Mouse (Mus musculus) heart, embryonic 13.5 days (tissue): ENCODE data around the gene Crybb1. TPM values are rescaled to one million over a fixed set of nuclear protein-coding genes. Genes with fewer than 3 reads are reported as not detected.
A peak's percentile ranks its signal among the peaks of the same experiment; 100 is the strongest.

ENCODE experiments used
- ATAC-seq: fragments of 200-750 bp; cut with Nextera tagmentation; 2 replicates; pipeline ENCODE4 v1.8.0; 2017; ENCODE audit warnings: moderate TSS enrichment; ENCODE audit not compliant: insufficient number of reproducible peaks, low FRiP score, low TSS enrichment; ENCODE audit errors: extremely low read depth
- H3K27ac ChIP-seq: fragments of 300-500 bp; sonication (generic); replicated peaks from 2 replicates; pipeline ENCODE4 v1.5.1; 2015; ENCODE audit warnings: moderate library complexity, mild to moderate bottlenecking, inconsistent platforms
- H3K27me3 ChIP-seq: fragments of 300-500 bp; sonication (generic); replicated peaks from 2 replicates; pipeline ENCODE4 v1.6.1; 2015; ENCODE audit warnings: mild to moderate bottlenecking, inconsistent platforms
- H3K36me3 ChIP-seq: fragments of 300-500 bp; sonication (generic); 2 replicates; pipeline ENCODE4 v1.6.1; 2015; ENCODE audit warnings: mild to moderate bottlenecking, inconsistent platforms
- H3K4me1 ChIP-seq: fragments of 300-500 bp; sonication (generic); 2 replicates; pipeline ENCODE4 v1.6.1; 2015; ENCODE audit warnings: inconsistent platforms
- H3K4me2 ChIP-seq: fragments of 300-500 bp; sonication (generic); 2 replicates; pipeline ENCODE4 v1.6.1; 2015; ENCODE audit warnings: inconsistent platforms, mild to moderate bottlenecking, moderate library complexity
- H3K4me3 ChIP-seq: fragments of 300-500 bp; sonication (generic); 2 replicates; pipeline ENCODE4 v1.5.1; 2015; ENCODE audit warnings: moderate library complexity, mild to moderate bottlenecking, inconsistent platforms
- H3K9ac ChIP-seq: fragments of 300-500 bp; sonication (generic); 2 replicates; pipeline ENCODE4 v1.6.1; 2015; ENCODE audit warnings: inconsistent platforms, mild to moderate bottlenecking, moderate library complexity
- H3K9me3 ChIP-seq: fragments of 300-500 bp; sonication (generic); 2 replicates; pipeline ENCODE4 v1.6.1; 2016; ENCODE audit warnings: inconsistent platforms
- WGBS: fragments of 180-500 bp; shearing (Covaris S2); methylation state at CpG from one replicate; pipeline ENCODE4 v1.1.7; 2015; ENCODE audit warnings: mixed read lengths; 5-methylcytosine and 5-hydroxymethylcytosine counted together
- polyA plus RNA-seq: library from polyadenylated mRNA; unstranded; fragments of >200 nt; fragmentation: Nextera tagmentation; extraction: Ambion mirVana; gene quantifications from 2 replicates; pipeline ENCODE4 v1.2.1, GENCODE M21; 2015

Crybb1 gene
- polyA plus RNA-seq, 1 experiment from 2014 or later = 2.2 TPM

DNA sequence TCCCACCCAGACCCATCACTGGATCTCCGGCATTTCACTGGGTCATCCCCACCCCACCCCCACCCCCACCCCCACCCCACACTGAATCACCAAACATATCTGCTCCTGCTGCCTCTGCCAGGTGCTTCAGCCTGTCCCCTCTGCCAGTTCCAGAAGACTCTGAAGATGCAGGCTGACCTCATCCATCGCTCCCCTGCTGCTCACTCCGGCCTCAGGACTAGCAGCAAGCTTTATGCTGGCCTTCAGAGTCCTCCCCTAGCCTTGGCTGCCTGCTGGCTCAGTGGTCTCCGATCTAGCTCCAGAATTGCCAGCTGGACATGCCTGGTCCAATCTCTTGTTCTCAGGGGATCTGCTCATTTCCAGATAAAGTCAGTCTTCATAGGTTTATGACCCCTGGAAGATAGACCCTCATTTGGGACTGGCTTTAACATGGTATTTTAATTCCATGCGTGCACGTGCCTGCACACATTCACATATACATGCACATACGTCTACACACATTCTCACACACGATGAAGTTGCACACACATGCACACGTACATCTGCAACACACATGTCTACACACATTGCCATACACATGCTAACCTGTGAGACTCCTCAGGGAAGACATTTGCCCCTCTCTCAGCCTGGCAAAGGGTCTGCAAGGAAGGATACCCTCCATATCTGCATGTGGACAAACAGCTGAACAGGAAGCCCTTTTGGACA, 17.6 kb upstream of the Crybb1 start:
- Histone ChIP-seq H3K4me2 (no peak overlapping the region), H3K36me3 (no peaks in the 10 kb centered on the region), H3K27ac (no peak overlapping the region), H3K27me3 (peaks cover 56% of the 10 kb centered on the region), H3K4me1 (no peaks in the 10 kb centered on the region), H3K4me3 (no peak overlapping the region), H3K9me3 (no peaks in the 10 kb centered on the region), H3K9ac (no peak overlapping the region)
- 48% methylated on average over 9 of the region's 9 CpGs for WGBS
- no peak for ATAC-seq

GRCm38 (mm10) chr5:112238781-112239482, 16.7 kb upstream of the Crybb1 start:
- no peaks in the 10 kb centered on the region for H3K36me3 ChIP-seq
- no peak for ATAC-seq
- H3K27ac ChIP-seq = no peak overlapping the region
- H3K9me3 ChIP-seq = no peaks in the 10 kb centered on the region
- peaks cover 3% of the 10 kb centered on the region for H3K4me1 ChIP-seq
- no peak overlapping the region for H3K4me3 ChIP-seq
- no peak overlapping the region for H3K9ac ChIP-seq
- peaks cover 55% of the 10 kb centered on the region for H3K27me3 ChIP-seq
- 57% methylated on average over 3 of the region's 3 CpGs for WGBS
- no peak overlapping the region for H3K4me2 ChIP-seq

- H3K36me3 ChIP-seq = no peaks in the 10 kb centered on the region
- H3K4me1 ChIP-seq = peaks cover 19% of the 10 kb centered on the region
- no peaks in the 10 kb centered on the region for H3K9me3 ChIP-seq
- no peak overlapping the region for H3K9ac ChIP-seq
- no peak overlapping the region for H3K4me3 ChIP-seq
- peak overlapping the region; percentile 48 for H3K4me2 ChIP-seq
- 1% methylated on average over 10 of the region's 10 CpGs for WGBS
- peaks cover 47% of the 10 kb centered on the region for H3K27me3 ChIP-seq
- no peak overlapping the region for H3K27ac ChIP-seq
- no peak for ATAC-seq
Measured at GRCm38 (mm10) chr5:112240761-112241160, 14.9 kb upstream of the Crybb1 start.

GRCm38 (mm10) chr5:112241849-112242248, 13.8 kb upstream of the Crybb1 start:
- no peaks in the 10 kb centered on the region for H3K9me3 ChIP-seq
- no peak overlapping the region for H3K9ac ChIP-seq
- no peak overlapping the region for H3K4me3 ChIP-seq
- H3K27me3 ChIP-seq = peaks cover 42% of the 10 kb centered on the region
- ATAC-seq = no peak
- no peak overlapping the region for H3K4me2 ChIP-seq
- H3K27ac ChIP-seq = no peak overlapping the region
- H3K36me3 ChIP-seq = no peaks in the 10 kb centered on the region
- peaks cover 19% of the 10 kb centered on the region for H3K4me1 ChIP-seq
- 76% methylated on average over 2 of the region's 2 CpGs for WGBS

DNA sequence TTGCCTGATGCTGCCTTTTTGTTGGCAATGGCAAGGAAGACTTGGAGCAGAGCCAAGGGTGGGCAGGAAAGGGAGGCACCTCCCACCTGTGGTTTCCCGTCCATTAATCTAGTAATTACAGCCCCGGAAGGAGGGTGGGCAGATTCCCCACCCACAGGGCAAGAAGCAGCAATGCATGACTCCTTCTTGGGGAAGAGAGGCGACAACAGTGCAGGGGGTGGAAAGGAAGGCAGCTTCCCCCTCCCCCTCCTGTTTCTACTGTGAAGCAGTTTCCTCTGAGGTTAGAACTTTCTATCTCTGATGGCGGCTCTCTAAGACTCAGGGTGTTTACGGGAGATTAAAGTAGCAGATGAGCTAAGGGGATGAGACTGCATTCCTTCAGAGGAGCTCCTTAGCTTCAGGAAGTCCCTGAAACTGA, 13.2 kb upstream of the Crybb1 start:
- H3K9me3 ChIP-seq = no peaks in the 10 kb centered on the region
- ATAC-seq = no peak
- peaks cover 19% of the 10 kb centered on the region for H3K4me1 ChIP-seq
- H3K9ac ChIP-seq = no peak overlapping the region
- H3K27me3 ChIP-seq = peaks cover 42% of the 10 kb centered on the region
- no peaks in the 10 kb centered on the region for H3K36me3 ChIP-seq
- no peak overlapping the region for H3K4me2 ChIP-seq
- 52% methylated on average over 5 of the region's 5 CpGs for WGBS
- H3K27ac ChIP-seq = no peak overlapping the region
- no peak overlapping the region for H3K4me3 ChIP-seq

DNA sequence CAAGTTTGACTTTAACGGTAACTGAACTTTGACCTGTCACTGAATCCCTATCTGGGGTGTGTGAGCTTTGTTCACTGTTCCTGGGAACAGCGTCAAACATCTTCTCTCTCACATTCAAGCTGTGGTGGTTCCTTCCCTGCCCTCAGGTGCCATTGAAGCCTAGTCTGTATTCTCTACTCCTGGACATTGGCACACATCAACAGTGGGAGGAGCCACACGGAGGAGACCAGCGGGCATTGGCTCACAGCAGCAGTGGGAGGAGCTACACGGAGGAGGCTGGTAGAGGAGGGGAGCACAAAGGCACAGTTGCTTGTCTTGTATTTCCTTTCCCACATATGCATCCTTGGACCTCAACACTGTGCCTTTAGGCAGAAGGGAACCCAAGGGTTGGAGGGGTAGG, 12.6 kb upstream of the Crybb1 start:
- peaks cover 42% of the 10 kb centered on the region for H3K27me3 ChIP-seq
- no peak overlapping the region for H3K27ac ChIP-seq
- H3K9me3 ChIP-seq = no peaks in the 10 kb centered on the region
- H3K4me2 ChIP-seq = no peak overlapping the region
- ATAC-seq = no peak
- WGBS = 63% methylated on average over 5 of the region's 5 CpGs
- no peaks in the 10 kb centered on the region for H3K36me3 ChIP-seq
- no peak overlapping the region for H3K9ac ChIP-seq
- peaks cover 19% of the 10 kb centered on the region for H3K4me1 ChIP-seq
- H3K4me3 ChIP-seq = no peak overlapping the region

- ATAC-seq = no peak
- Histone ChIP-seq H3K9ac (0 out of 2 replicates have a peak overlapping the region, but pooled peaks have one; percentile 5), H3K27me3 (peaks cover 42% of the 10 kb centered on the region), H3K36me3 (no peaks in the 10 kb centered on the region), H3K4me2 (no peak overlapping the region; the same call in 1 of the 2 replicates), H3K4me1 (peaks cover 19% of the 10 kb centered on the region), H3K27ac (no peak overlapping the region), H3K4me3 (no peak overlapping the region), H3K9me3 (no peaks in the 10 kb centered on the region)
- WGBS = 37% methylated on average over 10 of the region's 10 CpGs
Measured at GRCm38 (mm10) chr5:112243539-112244274, 11.9 kb upstream of the Crybb1 start.

DNA sequence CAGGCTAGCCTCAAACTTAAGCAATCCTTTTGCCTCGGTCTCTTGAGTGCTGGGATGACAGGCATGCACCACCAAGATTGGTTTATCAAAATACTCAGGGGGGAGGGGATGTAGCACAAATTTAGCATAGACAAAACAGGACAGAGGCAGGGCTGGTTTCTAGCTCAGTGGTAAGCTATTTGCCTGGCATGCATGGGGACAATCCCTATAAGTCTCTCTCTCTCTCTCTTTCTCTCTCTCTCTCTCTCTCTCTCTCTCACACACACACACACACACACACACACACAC, 11.4 kb upstream of the Crybb1 start:
- Histone ChIP-seq H3K27ac (no peak overlapping the region), H3K9ac (no peak overlapping the region), H3K36me3 (no peaks in the 10 kb centered on the region), H3K9me3 (no peaks in the 10 kb centered on the region), H3K4me1 (peaks cover 19% of the 10 kb centered on the region), H3K27me3 (peaks cover 41% of the 10 kb centered on the region), H3K4me3 (no peak overlapping the region), H3K4me2 (no peak overlapping the region)
- no peak for ATAC-seq
- WGBS = 15% methylated on average over 1 of the region's 1 CpGs

- no peak overlapping the region for H3K27ac ChIP-seq
- H3K9me3 ChIP-seq = no peaks in the 10 kb centered on the region
- ATAC-seq = no peak
- no peak overlapping the region for H3K4me3 ChIP-seq
- 41% methylated on average over 8 of the region's 8 CpGs for WGBS
- H3K36me3 ChIP-seq = no peaks in the 10 kb centered on the region
- H3K4me2 ChIP-seq = no peak overlapping the region
- H3K27me3 ChIP-seq = peaks cover 35% of the 10 kb centered on the region
- peaks cover 19% of the 10 kb centered on the region for H3K4me1 ChIP-seq
- no peak overlapping the region for H3K9ac ChIP-seq
Measured at GRCm38 (mm10) chr5:112244890-112245615, 10.6 kb upstream of the Crybb1 start.

- H3K36me3 ChIP-seq = no peaks in the 10 kb centered on the region
Measured at GRCm38 (mm10) chr5:112247399-112247798, 8.2 kb upstream of the Crybb1 start.

GRCm38 (mm10) chr5:112249106-112249505, 6.5 kb upstream of the Crybb1 start:
- 80% methylated on average over 11 of the region's 11 CpGs for WGBS
- Histone ChIP-seq H3K9ac (no peak overlapping the region), H3K27ac (no peak overlapping the region), H3K36me3 (no peaks in the 10 kb centered on the region), H3K4me2 (no peak overlapping the region), H3K27me3 (peaks cover 43% of the 10 kb centered on the region), H3K4me3 (no peak overlapping the region), H3K4me1 (peaks cover 34% of the 10 kb centered on the region), H3K9me3 (no peaks in the 10 kb centered on the region)
- no peak for ATAC-seq

More at GRCm38 (mm10) chr5:112247399-112247798, 8.2 kb upstream of the Crybb1 start:
- H3K9me3 ChIP-seq = no peaks in the 10 kb centered on the region
- no peak overlapping the region for H3K9ac ChIP-seq
- ATAC-seq = no peak
- peaks cover 23% of the 10 kb centered on the region for H3K4me1 ChIP-seq
- no peak overlapping the region for H3K4me3 ChIP-seq
- 40% methylated on average over 8 of the region's 8 CpGs for WGBS
- no peak overlapping the region for H3K27ac ChIP-seq
- H3K4me2 ChIP-seq = no peak overlapping the region
- H3K27me3 ChIP-seq = peaks cover 43% of the 10 kb centered on the region
